Comparison of ENCODE assay signal across 25 mouse cellular contexts in genomic region chr5:99291084-99291830, GRCm38 (mm10).
A peak's percentile ranks its signal among the peaks of the same experiment; 100 is the strongest.
DNase-seq lines count a peak whose midpoint lies in the region; ATAC-seq and TF ChIP-seq lines count a peak whose summit lies in the region.
"Had no signal": no experiment of that assay in that cellular context is flagged by ENCODE, and none has a peak within 500 bp of the region (broad histone marks: within the 10 kb centered on the region; RNA-seq: fewer than 3 reads in every experiment).

No protein-coding gene starts in this region.

- no peak for TF ChIP-seq CTCF in liver, postnatal 0 days (IDR thresholded peaks at IDR 0.05; ENCODE audit: low read depth)

- no peaks in the 10 kb centered on the region for H3K9me3 ChIP-seq in liver, postnatal 0 days (ENCODE audit: low read length)
- H3K9me3 ChIP-seq: embryonic facial prominence, embryonic 12.5 days; embryonic facial prominence, embryonic 15.5 days; heart, embryonic 15.5 days had no signal

- no peaks in the 10 kb centered on the region for H3K4me1 ChIP-seq in liver, postnatal 0 days (ENCODE audit: insufficient read depth)
- H3K4me1 ChIP-seq: embryonic facial prominence, embryonic 12.5 days; embryonic facial prominence, embryonic 15.5 days had no signal

- H3K4me2 ChIP-seq in liver, postnatal 0 days (ENCODE audit: low read depth, low read length): no peak overlapping the region
- H3K4me2 ChIP-seq: embryonic facial prominence, embryonic 12.5 days; embryonic facial prominence, embryonic 15.5 days; heart, embryonic 11.5 days; heart, embryonic 15.5 days; hindbrain, embryonic 14.5 days had no signal

- no peak; the same call in 1 of the 2 replicates for TF ChIP-seq EP300 in liver, postnatal 0 days (IDR thresholded peaks at IDR 0.05; ENCODE audit: low read depth)

- DNase-seq in liver (peak; percentile 15), 416B (ENCODE audit: low read depth) (peak; percentile 10)
- DNase-seq in liver, postnatal 0 days: no peak
- DNase-seq in thymus, adult 18-20 months: no peak
- DNase-seq: adrenal gland, adult 8-10 months; adrenal gland, postnatal 25 days; cerebellum, adult 11-12 months; cerebellum, adult 9-10 months; cerebellum, postnatal 14 days; forebrain, postnatal 0 days; gastrocnemius, adult 2 months; gastrocnemius, postnatal 25 days; heart, postnatal 10 days; heart, postnatal 36 days had no signal

- no peaks in the 10 kb centered on the region for H3K27me3 ChIP-seq in liver, postnatal 0 days (ENCODE audit: insufficient read depth, low read length)
- H3K27me3 ChIP-seq: embryonic facial prominence, embryonic 12.5 days; embryonic facial prominence, embryonic 15.5 days; heart, embryonic 15.5 days had no signal

- no peaks in the 10 kb centered on the region for H3K36me3 ChIP-seq in liver, postnatal 0 days (replicated peaks; ENCODE audit: insufficient read depth, low read length)
- H3K36me3 ChIP-seq: embryonic facial prominence, embryonic 12.5 days; embryonic facial prominence, embryonic 15.5 days; heart, embryonic 15.5 days had no signal

- 26% methylated on average over 12 of the region's 12 CpGs for WGBS in liver, postnatal 0 days (ENCODE audit: insufficient replicate concordance)

- no peak overlapping the region for H3K4me3 ChIP-seq in liver, postnatal 0 days (ENCODE audit: low read depth, low read length)
- H3K4me3 ChIP-seq: embryonic facial prominence, embryonic 12.5 days; embryonic facial prominence, embryonic 15.5 days; gastrocnemius, adult 2 months; heart, embryonic 15.5 days had no signal

- H3K27ac ChIP-seq in liver, postnatal 0 days (ENCODE audit: low read depth): no peak overlapping the region
- H3K27ac ChIP-seq: embryonic facial prominence, embryonic 12.5 days; embryonic facial prominence, embryonic 15.5 days; gastrocnemius, adult 2 months; heart, embryonic 15.5 days; hindbrain, embryonic 14.5 days; hindbrain, postnatal 0 days had no signal

- no peak for ATAC-seq in liver, postnatal 0 days
- peak; percentile 68 for ATAC-seq in common myeloid progenitor, adult 5-6 weeks (replicated peaks; ENCODE audit: low read depth, poor library complexity, severe bottlenecking)
- ATAC-seq in megakaryocyte progenitor cell, adult 5-6 weeks (replicated peaks; ENCODE audit: poor library complexity): peak; percentile 51
- ATAC-seq: activated CD4-positive, CD25-positive, alpha-beta regulatory T cell, adult 4 months; forebrain, embryonic 14.5 days; forebrain, postnatal 0 days; hindbrain, postnatal 0 days; inflammation-experienced regulatory T-cells, adult 6 months had no signal

- H3K9ac ChIP-seq in liver, postnatal 0 days (replicated peaks): no peak overlapping the region
- H3K9ac ChIP-seq: embryonic facial prominence, embryonic 12.5 days; embryonic facial prominence, embryonic 15.5 days; forebrain, postnatal 0 days; heart, embryonic 15.5 days; hindbrain, embryonic 14.5 days had no signal

Comparison
In these comparisons a context has a peak if more than half of its experiments do, and no peak if none do; other contexts are left out.
1. DNase-seq: peak in liver (single experiment) and 416B (single experiment); none in liver, postnatal 0 days (single experiment) and thymus, adult 18-20 months (0 of 2).